Mouse (Mus musculus): ENCODE data around the gene Pmvk. TPM values are rescaled to one million over a fixed set of nuclear protein-coding genes. Genes with fewer than 3 reads are reported as not detected.

The Pmvk gene
- polyA plus RNA-seq (2015; fragmentation: Nextera tagmentation; extraction: Ambion mirVana) = 47.6 and 58.3 TPM in 2 replicates

- H3K9me3 ChIP-seq = no peaks in the 10 kb centered on the region
- H3K27me3 ChIP-seq (replicated peaks) = no peaks in the 10 kb centered on the region
- 52% methylated on average over 10 of the region's 10 CpGs for WGBS
- ATAC-seq (ENCODE audit: extremely low read depth, insufficient number of reproducible peaks, low FRiP score, low TSS enrichment) = no peak
- no peak within 1 kb of the TSS; the same call in 1 of the 2 replicates for H3K9ac ChIP-seq
- 0 out of 2 replicates have a peak, but pooled peaks cover 3% of the 10 kb centered on the region for H3K36me3 ChIP-seq
- peaks cover 45% of the 10 kb centered on the region for H3K4me1 ChIP-seq
- no peak within 1 kb of the TSS for H3K4me3 ChIP-seq
- no peak within 1 kb of the TSS for H3K4me2 ChIP-seq
- no peak within 1 kb of the TSS for H3K27ac ChIP-seq (replicated peaks)
Measured at GRCm38 (mm10) chr3:89454401-89455177, at the start of gene Pmvk. Gene Pmvk (plus strand): TSS chr3:89454541.

DNA sequence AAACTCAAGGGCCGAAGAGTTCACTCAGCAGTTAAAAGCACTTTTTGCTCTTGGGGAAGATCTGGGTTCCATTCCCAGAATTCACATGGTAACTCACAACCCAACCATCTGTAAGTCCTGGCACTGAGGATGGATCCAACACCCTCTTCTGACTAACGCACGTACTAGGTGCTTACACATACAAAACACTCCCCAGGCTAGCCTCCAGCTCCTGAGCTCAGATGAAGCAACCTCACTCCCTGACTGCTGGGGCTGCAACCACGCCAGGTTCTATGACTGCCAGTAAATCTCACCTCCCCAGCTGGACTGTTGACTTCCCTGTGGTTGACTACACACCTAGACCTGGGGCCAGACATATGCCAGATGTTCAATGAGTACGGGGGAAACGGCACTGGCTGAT is 47.5 kb upstream of the Pmvk start:
- Histone ChIP-seq H3K4me1 (peaks cover 10% of the 10 kb centered on the region), H3K9ac (no peak overlapping the region), H3K27me3 (replicated peaks) (no peaks in the 10 kb centered on the region), H3K4me2 (no peak overlapping the region), H3K4me3 (no peak overlapping the region), H3K36me3 (peaks cover 67% of the 10 kb centered on the region), H3K27ac (replicated peaks) (no peak overlapping the region), H3K9me3 (no peaks in the 10 kb centered on the region)
- 92% methylated on average over 6 of the region's 6 CpGs for WGBS
- ATAC-seq (ENCODE audit: extremely low read depth, insufficient number of reproducible peaks, low FRiP score, low TSS enrichment) = no peak

DNA sequence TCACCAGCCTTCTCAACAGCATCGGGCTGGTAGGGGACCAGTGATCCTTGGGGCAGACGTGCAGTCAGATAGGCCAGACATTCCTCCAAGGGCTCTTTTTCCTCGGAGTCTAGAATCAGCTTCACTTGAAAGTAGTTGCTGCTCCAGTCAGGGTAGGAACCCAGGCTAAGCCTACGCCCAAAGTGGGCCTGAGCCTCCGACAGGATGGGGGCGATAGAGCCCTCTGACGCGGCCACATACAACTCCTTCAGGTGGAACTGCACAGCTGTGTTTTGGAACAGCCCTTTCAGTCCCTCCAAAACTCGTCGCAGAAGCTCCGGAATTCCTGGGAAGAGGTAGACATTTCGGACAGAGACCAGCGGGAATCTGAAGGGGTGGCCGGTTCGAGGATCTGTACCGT is 45.9 kb upstream of the Pmvk start:
- ATAC-seq (ENCODE audit: extremely low read depth, insufficient number of reproducible peaks, low FRiP score, low TSS enrichment) = no peak
- Histone ChIP-seq H3K4me1 (peaks cover 10% of the 10 kb centered on the region), H3K36me3 (peaks cover 57% of the 10 kb centered on the region), H3K27me3 (replicated peaks) (no peaks in the 10 kb centered on the region), H3K27ac (replicated peaks) (no peak overlapping the region), H3K4me2 (no peak overlapping the region), H3K4me3 (no peak overlapping the region), H3K9ac (no peak overlapping the region), H3K9me3 (no peaks in the 10 kb centered on the region)
- WGBS = 48% methylated on average over 16 of the region's 16 CpGs

- no peak overlapping the region for H3K9ac ChIP-seq
- H3K4me2 ChIP-seq = no peak overlapping the region
- H3K27ac ChIP-seq (replicated peaks) = no peak overlapping the region
- peaks cover 10% of the 10 kb centered on the region for H3K4me1 ChIP-seq
- 88% methylated on average over 3 of the region's 3 CpGs for WGBS
- H3K4me3 ChIP-seq = no peak overlapping the region
- H3K36me3 ChIP-seq = peaks cover 56% of the 10 kb centered on the region
- ATAC-seq (ENCODE audit: extremely low read depth, insufficient number of reproducible peaks, low FRiP score, low TSS enrichment) = no peak
- no peaks in the 10 kb centered on the region for H3K9me3 ChIP-seq
- H3K27me3 ChIP-seq (replicated peaks) = no peaks in the 10 kb centered on the region
Measured at GRCm38 (mm10) chr3:89409701-89410100, 44.6 kb upstream of the Pmvk start.

DNA sequence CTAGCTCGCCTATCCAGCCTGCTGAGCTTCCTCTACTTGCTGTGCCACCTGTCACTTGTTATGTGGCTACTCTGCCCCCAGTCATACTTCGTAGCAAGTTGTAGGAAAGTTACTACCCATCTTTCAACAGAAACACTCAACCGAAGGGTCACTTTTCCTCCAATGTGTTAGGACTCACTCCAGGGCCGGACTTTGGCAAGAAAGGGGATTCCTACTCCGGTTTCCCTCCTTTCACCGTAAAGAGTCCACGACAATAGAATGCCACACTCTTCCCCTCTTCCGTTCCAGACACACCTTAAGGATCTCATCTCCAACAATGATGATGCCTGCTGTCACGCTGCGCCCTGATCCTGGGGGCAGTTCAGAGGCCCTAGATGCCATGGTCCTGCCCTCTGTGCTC is 43.5 kb upstream of the Pmvk start:
- Histone ChIP-seq H3K4me1 (peaks cover 10% of the 10 kb centered on the region), H3K9me3 (no peaks in the 10 kb centered on the region), H3K27ac (replicated peaks) (0 out of 2 replicates have a peak overlapping the region, but pooled peaks have one; percentile 59), H3K36me3 (peaks cover 56% of the 10 kb centered on the region), H3K4me3 (peak overlapping the region; percentile 63), H3K4me2 (peak overlapping the region; percentile 87), H3K27me3 (replicated peaks) (no peaks in the 10 kb centered on the region), H3K9ac (peak overlapping the region; percentile 85)
- no peak for ATAC-seq (ENCODE audit: extremely low read depth, insufficient number of reproducible peaks, low FRiP score, low TSS enrichment)
- WGBS = 79% methylated on average over 10 of the region's 10 CpGs

- WGBS = 6% methylated on average over 28 of the region's 28 CpGs
- H3K27ac ChIP-seq (replicated peaks) = peak within 1 kb of the TSS; percentile 59
- peak within 1 kb of the TSS; percentile 87 for H3K4me2 ChIP-seq
- H3K27me3 ChIP-seq (replicated peaks) = no peaks in the 10 kb centered on the region
- H3K4me1 ChIP-seq = peaks cover 16% of the 10 kb centered on the region
- H3K9me3 ChIP-seq = no peaks in the 10 kb centered on the region
- peak within 1 kb of the TSS; percentile 63 for H3K4me3 ChIP-seq
- H3K36me3 ChIP-seq = peaks cover 58% of the 10 kb centered on the region
- peak within 1 kb of the TSS; percentile 85 for H3K9ac ChIP-seq
- ATAC-seq (ENCODE audit: extremely low read depth, insufficient number of reproducible peaks, low FRiP score, low TSS enrichment) = peak; percentile 98
Measured at GRCm38 (mm10) chr3:89411490-89412393, 42.6 kb upstream of the Pmvk start, which contains the start of gene Flad1. Gene Flad1 (minus strand): TSS chr3:89411870.

DNA sequence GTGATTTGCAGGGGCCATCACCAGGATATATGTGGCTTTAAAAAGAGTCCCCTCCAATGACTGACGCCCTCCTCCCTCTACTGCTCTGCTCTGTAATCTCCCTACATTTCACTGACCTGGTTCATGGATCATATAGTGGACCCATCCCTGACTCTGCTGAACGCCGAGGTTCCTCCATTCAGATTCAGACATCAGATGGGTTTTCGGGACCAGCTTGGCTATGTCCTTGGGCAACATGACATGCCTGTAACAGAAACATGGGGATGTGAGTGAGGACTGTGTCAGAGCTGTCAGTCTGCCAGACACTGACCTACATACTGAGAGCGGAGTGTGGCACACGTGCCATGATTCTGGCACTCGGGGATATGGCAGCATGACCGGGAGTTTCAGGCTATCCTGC is 38.2 kb upstream of the Pmvk start:
- Histone ChIP-seq H3K9me3 (no peaks in the 10 kb centered on the region), H3K9ac (0 out of 2 replicates have a peak overlapping the region, but pooled peaks have one; percentile 0), H3K4me3 (no peak overlapping the region), H3K4me2 (peak overlapping the region; percentile 84; the same call in 1 of the 2 replicates), H3K27me3 (replicated peaks) (no peaks in the 10 kb centered on the region), H3K27ac (replicated peaks) (no peak overlapping the region), H3K4me1 (peaks cover 33% of the 10 kb centered on the region), H3K36me3 (peaks cover 36% of the 10 kb centered on the region)
- WGBS = 91% methylated on average over 8 of the region's 8 CpGs
- ATAC-seq (ENCODE audit: extremely low read depth, insufficient number of reproducible peaks, low FRiP score, low TSS enrichment) = no peak

GRCm38 (mm10) chr3:89417131-89417530 is 37.2 kb upstream of the Pmvk start:
- WGBS = 23% methylated on average over 2 of the region's 2 CpGs
- ATAC-seq (ENCODE audit: extremely low read depth, insufficient number of reproducible peaks, low FRiP score, low TSS enrichment) = no peak
- no peaks in the 10 kb centered on the region for H3K9me3 ChIP-seq

GRCm38 (mm10) chr3:89417840-89418169 is 36.5 kb upstream of the Pmvk start:
- peak overlapping the region; percentile 80 for H3K9ac ChIP-seq
- H3K36me3 ChIP-seq = peaks cover 36% of the 10 kb centered on the region
- H3K27me3 ChIP-seq (replicated peaks) = no peaks in the 10 kb centered on the region
- peak overlapping the region; percentile 78 for H3K27ac ChIP-seq (replicated peaks)
- H3K9me3 ChIP-seq = no peaks in the 10 kb centered on the region
- peak overlapping the region; percentile 84 for H3K4me2 ChIP-seq
- H3K4me1 ChIP-seq = peaks cover 46% of the 10 kb centered on the region
- 0 out of 2 replicates have a peak, but pooled peaks have one; percentile 0 for ATAC-seq (ENCODE audit: extremely low read depth, insufficient number of reproducible peaks, low FRiP score, low TSS enrichment)
- peak overlapping the region; percentile 74 for H3K4me3 ChIP-seq
- WGBS = under 1% methylated on average over 20 of the region's 20 CpGs

More at GRCm38 (mm10) chr3:89417131-89417530, 37.2 kb upstream of the Pmvk start:
- H3K27me3 ChIP-seq (replicated peaks) = no peaks in the 10 kb centered on the region
- H3K9ac ChIP-seq = peak overlapping the region; percentile 80
- H3K36me3 ChIP-seq = peaks cover 36% of the 10 kb centered on the region
- H3K4me1 ChIP-seq = peaks cover 39% of the 10 kb centered on the region
- H3K27ac ChIP-seq (replicated peaks) = peak overlapping the region; percentile 78
- H3K4me2 ChIP-seq = peak overlapping the region; percentile 84
- peak overlapping the region; percentile 74 for H3K4me3 ChIP-seq

- peak within 1 kb of the TSS; percentile 84 for H3K4me2 ChIP-seq
- H3K4me1 ChIP-seq = peaks cover 51% of the 10 kb centered on the region
- H3K9me3 ChIP-seq = no peaks in the 10 kb centered on the region
- H3K27ac ChIP-seq (replicated peaks) = peak within 1 kb of the TSS; percentile 98
- peak within 1 kb of the TSS; percentile 74 for H3K4me3 ChIP-seq
- peak within 1 kb of the TSS; percentile 85 for H3K9ac ChIP-seq
- 1% methylated on average over 39 of the region's 39 CpGs for WGBS
- ATAC-seq (ENCODE audit: extremely low read depth, insufficient number of reproducible peaks, low FRiP score, low TSS enrichment) = peak; percentile 82
- H3K36me3 ChIP-seq = peaks cover 33% of the 10 kb centered on the region
- no peaks in the 10 kb centered on the region for H3K27me3 ChIP-seq (replicated peaks)
Measured at GRCm38 (mm10) chr3:89418170-89418860, 36.0 kb upstream of the Pmvk start, which contains the start of the genes Cks1b and Shc1. Gene Cks1b (minus strand): TSS chr3:89418383. Gene Shc1 (plus strand): TSS chr3:89418443.
